Mouse (Mus musculus) embryonic facial prominence, embryonic 12.5 days (tissue): Measurements from ENCODE around the gene Pex5l. TPM values are rescaled to one million over a fixed set of nuclear protein-coding genes. Genes with fewer than 3 reads are reported as not detected.

ENCODE experiments used
- ATAC-seq: fragments of 200-750 bp; cut with Nextera tagmentation; 2 replicates; pipeline ENCODE4 v1.8.0; 2017; ENCODE audit not compliant: insufficient number of reproducible peaks, insufficient read depth, low FRiP score, low TSS enrichment
- H3K27ac ChIP-seq: fragments of 300-500 bp; sonication (generic); 2 replicates; pipeline ENCODE4 v1.5.1; 2016; ENCODE audit warnings: mild to moderate bottlenecking
- H3K27me3 ChIP-seq: fragments of 300-500 bp; sonication (generic); 2 replicates; pipeline ENCODE4 v1.6.1; 2016; ENCODE audit warnings: mild to moderate bottlenecking, moderate library complexity
- H3K36me3 ChIP-seq: fragments of 300-500 bp; sonication (generic); 2 replicates; pipeline ENCODE4 v1.6.1; 2016; ENCODE audit warnings: mild to moderate bottlenecking
- H3K4me1 ChIP-seq: fragments of 300-500 bp; sonication (generic); 2 replicates; pipeline ENCODE4 v1.6.1; 2016
- H3K4me2 ChIP-seq: fragments of 300-500 bp; sonication (generic); replicated peaks from 2 replicates; pipeline ENCODE4 v1.6.1; 2016; ENCODE audit warnings: mild to moderate bottlenecking, moderate library complexity
- H3K4me3 ChIP-seq: fragments of 300-500 bp; sonication (generic); 2 replicates; pipeline ENCODE4 v1.5.1; 2016; ENCODE audit warnings: mild to moderate bottlenecking
- H3K9ac ChIP-seq: fragments of 300-500 bp; sonication (generic); 2 replicates; pipeline ENCODE4 v1.6.1; 2016; ENCODE audit warnings: mild to moderate bottlenecking, moderate library complexity
- H3K9me3 ChIP-seq: fragments of 300-500 bp; sonication (generic); 2 replicates; pipeline ENCODE4 v1.6.1; 2016; ENCODE audit warnings: mild to moderate bottlenecking, moderate library complexity
- WGBS: fragments of 180-500 bp; shearing (Covaris S2); methylation state at CpG from one replicate; pipeline ENCODE4 v1.1.7; 2016; 5-methylcytosine and 5-hydroxymethylcytosine counted together
- polyA plus RNA-seq: library from polyadenylated mRNA; unstranded; fragments of >200 nt; fragmentation: Nextera tagmentation; extraction: Ambion mirVana; gene quantifications from 2 replicates; pipeline ENCODE4 v1.2.1, GENCODE M21; 2016

Gene Pex5l
- 1.9 and 3.2 TPM in 2 replicates for polyA plus RNA-seq

DNA sequence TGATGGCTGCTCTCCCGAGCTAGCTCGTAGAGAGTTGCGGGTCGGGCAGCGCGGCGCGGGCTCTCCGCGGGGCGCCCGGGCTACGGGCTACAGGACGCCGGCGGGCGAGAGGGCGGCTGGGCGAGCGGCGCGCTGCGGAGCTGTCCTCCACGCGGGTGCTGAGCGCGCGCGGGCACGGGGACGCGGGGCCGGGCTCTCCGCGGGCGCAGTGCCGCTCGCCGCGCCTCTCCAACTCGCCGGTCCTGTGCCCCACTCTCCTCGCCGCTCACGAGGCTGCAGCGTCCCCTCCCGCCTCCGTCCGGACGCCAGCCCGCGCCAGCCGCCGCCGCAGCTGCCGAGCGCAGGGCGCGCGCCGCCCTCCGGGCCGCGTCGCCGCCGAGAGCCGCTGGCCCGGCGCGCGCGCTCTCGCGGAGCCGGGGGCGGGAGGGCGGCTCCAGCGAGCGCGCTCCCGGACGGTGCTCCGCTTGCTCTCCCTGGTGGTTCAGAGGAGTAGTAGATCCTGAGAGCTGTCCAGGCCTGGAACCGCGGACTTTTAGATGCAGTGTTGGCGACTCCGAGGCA lies at the start of gene Pex5l:
Gene Pex5l (minus strand): TSS at position 347 of the 561 bp plus-strand sequence.
- no peaks in the 10 kb centered on the region for H3K36me3 ChIP-seq
- peak within 1 kb of the TSS; percentile 52 for H3K4me3 ChIP-seq
- H3K4me1 ChIP-seq = 0 out of 2 replicates have a peak, but pooled peaks cover 4% of the 10 kb centered on the region
- H3K9ac ChIP-seq = no peak within 1 kb of the TSS
- under 1% methylated on average over 64 of the region's 88 CpGs for whole genome bisulfite sequencing
- peak within 1 kb of the TSS; percentile 68 for H3K4me2 ChIP-seq
- ATAC-seq = peak; percentile 94
- no peaks in the 10 kb centered on the region for H3K9me3 ChIP-seq
- peaks cover 26% of the 10 kb centered on the region for H3K27me3 ChIP-seq
- no peak within 1 kb of the TSS for H3K27ac ChIP-seq

DNA sequence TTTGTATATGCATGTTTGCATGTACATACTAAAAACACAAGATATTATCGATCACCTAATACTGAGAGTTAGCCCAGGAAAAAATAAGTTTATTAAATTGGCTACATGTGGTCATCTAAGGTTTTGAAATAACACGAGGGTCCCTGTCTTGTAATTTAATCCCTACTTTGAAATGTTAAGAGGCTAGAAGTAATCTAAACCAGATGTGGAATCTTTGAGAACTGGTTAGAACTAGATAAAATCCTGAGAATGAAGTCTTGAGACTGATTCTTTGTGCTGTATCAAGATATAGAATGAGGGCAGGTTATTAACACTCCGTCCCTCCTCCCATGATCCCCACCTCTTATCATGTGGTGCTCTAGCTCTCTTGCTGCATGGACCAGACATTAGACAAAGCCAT lies 22.1 kb upstream of the Pex5l start:
- no peaks in the 10 kb centered on the region for H3K4me1 ChIP-seq
- WGBS = 19% methylated on average over 3 of the region's 3 CpGs
- H3K27ac ChIP-seq = no peak overlapping the region
- H3K27me3 ChIP-seq = no peaks in the 10 kb centered on the region
- ATAC-seq = no peak
- no peak overlapping the region for H3K4me3 ChIP-seq
- H3K9ac ChIP-seq = no peak overlapping the region
- H3K36me3 ChIP-seq = no peaks in the 10 kb centered on the region
- H3K9me3 ChIP-seq = no peaks in the 10 kb centered on the region
- H3K4me2 ChIP-seq = no peak overlapping the region

DNA sequence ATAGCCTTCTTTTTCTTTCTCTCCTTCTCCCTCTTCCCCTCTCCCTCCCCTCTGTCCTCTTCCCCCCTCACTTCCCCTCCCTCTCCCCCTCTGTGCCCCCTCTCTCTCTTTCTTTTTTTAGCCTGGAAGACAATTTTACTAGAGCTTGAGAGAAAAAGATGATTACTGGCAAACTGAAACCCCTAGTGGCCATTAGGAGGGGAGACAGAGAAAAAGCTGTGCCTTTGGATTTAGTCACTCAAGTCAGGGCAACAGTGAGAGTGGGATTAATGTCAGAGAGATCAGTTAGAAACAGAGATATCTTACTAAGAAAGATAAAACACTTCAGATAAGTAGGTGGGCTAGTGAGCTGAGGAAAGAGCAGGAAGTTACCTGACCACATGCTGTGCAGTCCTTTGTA lies 20.8 kb upstream of the Pex5l start:
- no peak for ATAC-seq
- no peaks in the 10 kb centered on the region for H3K27me3 ChIP-seq
- no peaks in the 10 kb centered on the region for H3K4me1 ChIP-seq
- no peak overlapping the region for H3K4me3 ChIP-seq
- H3K9me3 ChIP-seq = no peaks in the 10 kb centered on the region
- no peak overlapping the region for H3K27ac ChIP-seq
- H3K36me3 ChIP-seq = no peaks in the 10 kb centered on the region
- no peak overlapping the region for H3K9ac ChIP-seq
- H3K4me2 ChIP-seq = no peak overlapping the region

DNA sequence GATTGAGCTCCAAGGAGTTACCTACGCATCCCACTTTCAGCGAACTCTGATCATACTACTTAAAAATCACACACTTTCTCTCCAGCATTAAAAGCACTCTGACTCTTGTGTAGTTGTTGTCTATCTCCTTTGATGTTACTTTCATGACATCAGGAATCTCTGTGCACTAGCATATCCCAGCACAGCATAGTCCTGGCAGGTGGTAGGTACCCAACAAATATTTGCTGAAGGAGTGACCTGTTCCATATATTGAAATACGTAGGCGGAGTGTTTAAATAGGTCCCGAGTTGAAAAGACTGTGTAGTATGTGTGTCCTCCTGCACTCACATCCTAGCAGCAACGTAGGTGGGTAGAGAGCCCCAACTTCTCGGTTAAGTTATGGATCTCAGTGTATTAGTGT lies 545 bp upstream of the Pex5l start:
- Histone ChIP-seq H3K4me1 (0 out of 2 replicates have a peak, but pooled peaks cover 4% of the 10 kb centered on the region), H3K27me3 (peaks cover 26% of the 10 kb centered on the region), H3K36me3 (no peaks in the 10 kb centered on the region), H3K4me3 (peak overlapping the region; percentile 52), H3K4me2 (peak overlapping the region; percentile 68), H3K27ac (no peak overlapping the region), H3K9me3 (no peaks in the 10 kb centered on the region), H3K9ac (no peak overlapping the region)
- ATAC-seq = no peak
- 73% methylated on average over 7 of the region's 7 CpGs for WGBS

DNA sequence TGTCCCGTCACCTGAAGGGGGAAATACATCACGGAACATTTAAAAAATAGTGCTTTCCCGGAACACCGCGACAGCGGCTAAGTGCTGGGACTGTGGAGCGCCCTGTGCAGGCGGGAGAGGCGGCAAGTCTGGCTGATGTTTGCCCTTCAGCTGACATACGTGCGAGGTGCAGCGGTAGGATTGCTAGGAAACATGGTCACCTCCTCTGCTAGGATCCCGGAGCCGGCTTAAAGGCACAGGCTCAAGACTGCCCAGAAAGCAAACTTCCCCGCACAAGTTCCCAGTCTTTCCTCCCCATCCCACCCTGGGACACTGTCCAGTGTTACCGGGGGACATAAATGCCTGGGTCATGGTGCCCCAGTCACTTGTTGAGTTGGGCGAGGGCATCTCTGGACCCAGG lies 649 bp downstream of the Pex5l start:
- H3K4me3 ChIP-seq = peak overlapping the region; percentile 52
- 1% methylated on average over 17 of the region's 17 CpGs for WGBS
- peaks cover 26% of the 10 kb centered on the region for H3K27me3 ChIP-seq
- H3K4me2 ChIP-seq = peak overlapping the region; percentile 68
- 0 out of 2 replicates have a peak, but pooled peaks have one; percentile 38 for ATAC-seq
- H3K9me3 ChIP-seq = no peaks in the 10 kb centered on the region
- no peak overlapping the region for H3K9ac ChIP-seq
- H3K4me1 ChIP-seq = 0 out of 2 replicates have a peak, but pooled peaks cover 4% of the 10 kb centered on the region
- no peak overlapping the region for H3K27ac ChIP-seq
- no peaks in the 10 kb centered on the region for H3K36me3 ChIP-seq

DNA sequence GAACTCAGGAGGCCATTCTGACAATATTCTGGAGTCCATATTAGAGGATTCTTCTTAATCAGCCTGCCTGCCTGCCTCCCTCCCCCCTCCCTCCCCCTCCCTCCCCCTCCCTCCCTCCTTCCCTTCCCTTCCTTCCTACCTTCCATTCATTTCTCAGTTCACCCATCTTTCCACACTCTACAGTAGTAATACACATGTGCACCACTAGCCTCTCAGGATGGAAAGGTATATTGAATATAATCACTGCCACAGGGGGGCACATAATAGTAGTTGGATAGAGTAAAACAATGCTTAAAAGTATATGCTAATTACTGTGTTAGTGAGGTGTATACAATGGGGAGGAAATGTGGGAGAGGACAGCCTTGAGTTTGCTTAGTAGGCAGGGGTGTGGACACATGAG lies 13.1 kb downstream of the Pex5l start:
- no peak overlapping the region for H3K27ac ChIP-seq
- no peaks in the 10 kb centered on the region for H3K9me3 ChIP-seq
- H3K9ac ChIP-seq = no peak overlapping the region
- no peaks in the 10 kb centered on the region for H3K4me1 ChIP-seq
- no peak overlapping the region for H3K4me3 ChIP-seq
- no peak overlapping the region for H3K4me2 ChIP-seq
- H3K27me3 ChIP-seq = no peaks in the 10 kb centered on the region
- H3K36me3 ChIP-seq = no peaks in the 10 kb centered on the region
- ATAC-seq = no peak

DNA sequence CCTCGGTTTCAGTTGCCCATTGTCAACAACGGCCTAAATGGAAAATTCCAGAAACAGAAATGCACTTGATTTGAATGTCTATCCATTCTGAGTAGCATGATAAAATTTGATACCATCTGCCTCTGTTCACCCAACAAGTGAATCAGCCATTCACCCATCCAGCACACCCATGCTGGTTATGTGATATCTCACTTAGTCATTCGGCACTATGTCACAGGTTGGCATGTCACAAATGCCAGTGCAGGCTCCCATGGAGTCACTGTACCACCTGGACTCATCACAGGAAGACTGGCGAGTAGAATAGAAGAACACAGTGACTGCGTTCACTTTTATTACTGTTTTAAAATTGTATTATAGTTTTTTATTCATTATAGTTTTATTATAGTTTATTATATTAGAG lies 18.3 kb downstream of the Pex5l start:
- no peak overlapping the region for H3K4me2 ChIP-seq
- ATAC-seq = no peak
- WGBS = 86% methylated on average over 5 of the region's 5 CpGs
- no peaks in the 10 kb centered on the region for H3K9me3 ChIP-seq
- no peak overlapping the region for H3K4me3 ChIP-seq
- no peaks in the 10 kb centered on the region for H3K36me3 ChIP-seq
- no peaks in the 10 kb centered on the region for H3K4me1 ChIP-seq
- H3K27me3 ChIP-seq = no peaks in the 10 kb centered on the region
- H3K9ac ChIP-seq = no peak overlapping the region
- H3K27ac ChIP-seq = no peak overlapping the region

DNA sequence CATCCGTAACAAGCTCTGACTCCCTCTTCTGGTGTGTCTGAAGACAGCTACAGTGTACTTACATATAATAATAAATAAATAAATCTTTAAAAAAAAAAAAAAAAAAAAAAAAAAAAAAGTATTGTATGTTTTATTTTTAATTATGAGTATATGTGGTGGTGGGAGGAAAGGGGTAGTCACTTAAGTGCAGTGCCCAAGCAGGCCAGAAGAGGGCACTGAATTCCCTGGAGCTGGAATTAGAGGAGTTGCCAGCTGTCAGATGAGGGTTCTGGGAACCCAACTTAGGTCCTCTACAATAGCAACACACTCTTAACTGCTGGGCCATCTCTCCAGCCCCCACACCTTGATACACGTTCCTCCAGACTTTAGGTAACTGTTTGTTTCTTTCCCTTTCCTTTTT lies 37.3 kb downstream of the Pex5l start:
- no peak for ATAC-seq
- H3K27me3 ChIP-seq = no peaks in the 10 kb centered on the region
- WGBS = 92% methylated on average over 2 of the region's 2 CpGs
- no peak overlapping the region for H3K27ac ChIP-seq
- H3K4me2 ChIP-seq = no peak overlapping the region
- H3K4me1 ChIP-seq = no peaks in the 10 kb centered on the region
- H3K9ac ChIP-seq = no peak overlapping the region
- H3K36me3 ChIP-seq = no peaks in the 10 kb centered on the region
- H3K4me3 ChIP-seq = no peak overlapping the region
- no peaks in the 10 kb centered on the region for H3K9me3 ChIP-seq

DNA sequence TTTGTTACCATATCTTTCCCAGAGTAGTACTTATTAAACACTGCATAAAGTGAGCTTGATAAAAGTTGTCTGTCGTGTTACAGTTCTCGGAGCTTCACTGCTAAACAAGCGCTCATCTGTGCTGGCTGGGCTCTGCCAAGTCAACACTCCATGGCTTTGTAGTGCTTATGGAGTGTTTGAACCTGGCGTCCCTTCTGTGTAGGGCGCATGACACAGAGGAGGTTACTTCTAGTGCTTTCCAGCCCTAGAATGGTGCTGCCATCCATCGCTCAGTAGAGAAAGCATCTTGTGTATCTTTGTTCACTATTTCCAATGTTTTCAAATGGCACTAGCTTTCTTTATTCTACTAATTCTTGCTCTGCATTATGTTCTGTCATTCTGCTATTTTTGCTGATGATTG lies 39.5 kb downstream of the Pex5l start:
- Histone ChIP-seq H3K9me3 (no peaks in the 10 kb centered on the region), H3K9ac (no peak overlapping the region), H3K4me1 (no peaks in the 10 kb centered on the region), H3K27ac (no peak overlapping the region), H3K4me3 (no peak overlapping the region), H3K4me2 (no peak overlapping the region), H3K36me3 (no peaks in the 10 kb centered on the region), H3K27me3 (no peaks in the 10 kb centered on the region)
- no peak for ATAC-seq
- WGBS = 92% methylated on average over 6 of the region's 6 CpGs

DNA sequence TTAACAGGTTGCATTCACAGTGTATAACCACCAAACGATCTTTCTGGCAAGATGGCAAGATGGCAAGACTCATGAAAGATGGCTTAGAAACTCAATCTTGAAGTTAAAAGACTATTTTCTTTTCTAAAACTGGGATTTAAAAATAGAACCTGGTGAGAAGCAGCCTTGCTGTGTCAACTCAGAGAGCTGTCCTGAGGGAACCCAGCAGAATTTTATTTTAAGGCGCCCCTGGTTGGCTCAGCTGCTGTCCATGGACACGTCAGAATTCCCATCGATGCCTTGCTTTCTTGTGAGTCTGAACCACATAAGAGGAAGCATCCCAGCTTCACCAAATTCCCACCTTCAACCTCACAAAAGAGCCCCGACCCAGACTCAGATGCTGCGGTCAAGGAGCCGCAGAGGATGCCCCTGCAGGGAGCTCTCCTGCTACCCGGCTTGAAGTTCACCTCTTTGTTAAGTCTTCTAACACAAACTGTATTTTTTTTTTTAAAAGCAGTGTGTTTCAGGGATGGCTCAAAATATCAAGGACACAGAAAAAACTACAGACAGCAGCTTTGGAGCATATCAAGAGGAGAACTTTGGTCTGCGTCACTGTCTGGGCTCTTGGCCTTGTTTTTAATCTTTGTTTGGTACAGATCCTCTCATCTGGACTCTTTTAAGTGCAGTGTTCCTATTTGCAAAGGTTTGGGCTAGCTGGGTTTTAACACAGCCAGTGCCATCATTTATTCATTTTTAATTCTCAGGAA lies 44.3 kb downstream of the Pex5l start:
- H3K36me3 ChIP-seq = no peaks in the 10 kb centered on the region
- no peak overlapping the region for H3K9ac ChIP-seq
- no peaks in the 10 kb centered on the region for H3K27me3 ChIP-seq
- WGBS = 70% methylated on average over 9 of the region's 9 CpGs
- H3K9me3 ChIP-seq = no peaks in the 10 kb centered on the region
- no peak for ATAC-seq
- H3K4me2 ChIP-seq = no peak overlapping the region
- no peak overlapping the region for H3K4me3 ChIP-seq
- no peak overlapping the region for H3K27ac ChIP-seq
- H3K4me1 ChIP-seq = no peaks in the 10 kb centered on the region

DNA sequence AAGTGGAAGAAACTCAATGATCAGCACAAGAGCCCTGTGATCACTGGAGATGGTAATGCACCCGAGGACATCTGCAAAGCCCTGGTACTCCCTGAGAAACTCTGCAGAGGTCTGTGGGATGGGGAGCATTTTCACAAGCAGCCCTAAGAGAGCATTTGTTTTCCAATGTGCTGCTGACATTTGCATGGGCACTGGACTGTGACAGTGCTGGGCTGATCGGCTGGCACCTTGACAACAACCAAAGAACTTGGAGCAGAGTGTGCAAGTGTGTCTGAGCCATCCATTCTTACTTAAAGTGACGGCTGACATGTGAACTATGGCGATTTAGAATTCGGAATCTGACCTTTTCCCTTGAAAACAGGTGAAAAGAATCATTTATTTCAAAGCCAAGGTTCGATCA lies 49.4 kb downstream of the Pex5l start:
- Histone ChIP-seq H3K4me2 (no peak overlapping the region), H3K9me3 (no peaks in the 10 kb centered on the region), H3K9ac (no peak overlapping the region), H3K27ac (no peak overlapping the region), H3K27me3 (no peaks in the 10 kb centered on the region), H3K4me3 (no peak overlapping the region), H3K4me1 (peaks cover 8% of the 10 kb centered on the region; the same call in 1 of the 2 replicates), H3K36me3 (no peaks in the 10 kb centered on the region)
- WGBS = 70% methylated on average over 6 of the region's 6 CpGs
- ATAC-seq = no peak

DNA sequence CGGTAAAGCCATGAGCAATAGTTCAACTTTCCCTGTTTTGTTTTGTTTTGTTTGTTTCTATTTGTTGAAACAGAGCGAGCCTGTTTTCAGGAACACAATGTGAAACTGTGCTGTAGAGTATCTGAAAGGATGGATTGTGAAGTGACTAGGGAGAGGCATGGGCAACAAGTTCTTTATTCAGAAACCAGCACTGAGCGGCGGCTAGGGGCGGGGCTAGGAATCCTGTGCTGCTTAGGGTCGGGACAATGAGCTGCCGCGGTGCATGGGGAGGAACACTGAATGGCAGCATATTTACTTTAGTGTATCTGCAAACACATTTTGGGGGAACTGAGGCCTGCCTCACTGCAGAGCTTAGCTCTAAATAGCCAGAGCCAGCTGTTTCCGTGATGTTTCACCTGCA lies 53.0 kb downstream of the Pex5l start:
- 14% methylated on average over 9 of the region's 9 CpGs for WGBS
- Histone ChIP-seq H3K9ac (no peak overlapping the region), H3K4me1 (peaks cover 8% of the 10 kb centered on the region; the same call in 1 of the 2 replicates), H3K4me3 (peak overlapping the region; percentile 12; the same call in 1 of the 2 replicates), H3K27ac (no peak overlapping the region), H3K4me2 (peak overlapping the region; percentile 37), H3K27me3 (no peaks in the 10 kb centered on the region), H3K36me3 (no peaks in the 10 kb centered on the region), H3K9me3 (no peaks in the 10 kb centered on the region)
- ATAC-seq = no peak
